Mouse (Mus musculus): ENCODE results near the gene Cacna1g.

DNA sequence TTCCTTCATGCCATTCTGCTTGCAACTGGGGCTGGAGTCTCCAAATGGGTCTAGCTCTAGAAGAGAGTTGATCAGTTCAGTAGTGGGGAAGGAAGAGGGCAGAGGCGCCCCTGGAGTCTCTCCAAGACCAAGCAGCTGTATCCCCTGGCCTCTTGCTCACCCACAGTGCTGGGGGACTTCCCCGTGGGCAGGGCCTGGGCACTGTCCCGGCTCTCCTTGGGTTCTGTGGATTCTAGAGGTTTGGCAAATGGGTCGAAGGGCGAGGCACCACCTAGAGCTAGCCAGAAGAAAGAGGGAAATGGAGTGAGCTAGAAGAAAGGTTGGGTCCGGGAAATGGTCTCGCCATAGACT, 17.7 kb upstream of the Cacna1g start:
- TF ChIP-seq GATA1 (IDR thresholded peaks at IDR 0.05; ENCODE audit: borderline replicate concordance, low read length) = no peak
- no peak for TF ChIP-seq FLI1 (IDR thresholded peaks at IDR 0.05; ENCODE audit: low read length)

Measured in megakaryocyte, embryonic 14.5 days (primary cell).